Mouse (Mus musculus) hematopoietic stem cell, adult 5-6 weeks (primary cell): ENCODE results near the gene Htra1. TPM values are rescaled to one million over a fixed set of nuclear protein-coding genes. Genes with fewer than 3 reads are reported as not detected.

Experiments
- ATAC-seq, 2 experiments: fragments of 125-278 bp in 1 of 2; replicated peaks in 1 of 2; 2 replicates each; pipeline ENCODE4 v1.8.0; 2016 to 2017; ENCODE audit warnings: inconsistent platforms in 2 of 2, mild to moderate bottlenecking in 2 of 2, moderate number of reproducible peaks in 2 of 2, low read depth in 1 of 2, moderate TSS enrichment in 1 of 2; ENCODE audit not compliant: low FRiP score in 2 of 2, poor library complexity in 2 of 2, severe bottlenecking in 2 of 2, insufficient read depth in 1 of 2, low TSS enrichment in 1 of 2
- total RNA-seq: library from RNA; stranded (forward); fragments of 172-1452, 232-1000 nt; gene quantifications from 2 replicates; pipeline ENCODE4 v1.2.3, GENCODE M21; 2017

Htra1 gene
- total RNA-seq, 1 experiment from 2014 or later, result not detected

DNA sequence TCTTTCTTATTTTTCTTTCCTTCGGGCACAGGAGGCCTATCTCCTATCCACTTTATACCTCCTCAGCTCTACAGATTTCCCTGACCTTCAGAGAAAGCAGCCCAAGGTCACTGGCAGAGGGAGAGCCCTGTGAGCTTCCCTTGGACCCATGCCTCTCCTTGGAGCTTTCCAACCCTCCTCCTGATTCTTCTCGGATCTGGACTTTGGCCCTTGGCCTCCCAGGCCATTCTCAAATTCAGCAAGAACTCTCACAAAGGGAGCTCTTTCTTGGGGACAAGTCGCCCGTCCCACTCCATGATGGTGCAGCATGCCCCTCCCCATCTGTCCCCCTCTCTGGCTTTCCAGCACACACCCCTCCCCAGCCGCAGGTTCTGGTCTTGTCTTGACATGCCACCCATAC, 15.1 kb downstream of the Htra1 start:
- ATAC-seq, result no peak

DNA sequence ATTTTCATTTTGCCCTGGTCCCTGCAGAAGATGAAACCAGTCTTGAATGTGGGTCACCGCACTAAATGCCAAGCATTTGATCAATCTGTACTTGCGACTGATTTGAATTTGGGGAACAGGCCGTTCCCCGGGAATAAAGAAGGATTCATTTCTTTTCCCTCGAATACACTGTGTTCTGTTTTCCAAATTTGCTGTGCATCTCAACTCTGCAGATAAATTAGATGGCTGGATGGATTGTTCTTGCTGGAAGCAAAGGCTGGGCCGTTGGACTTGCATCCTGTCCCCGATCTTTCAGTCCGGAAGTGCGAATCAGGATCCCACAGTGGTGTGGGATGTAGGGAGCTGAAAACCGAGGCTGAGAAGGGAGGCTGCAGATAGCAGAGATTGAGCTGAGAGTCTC, 17.5 kb downstream of the Htra1 start:
- no peak for ATAC-seq

DNA sequence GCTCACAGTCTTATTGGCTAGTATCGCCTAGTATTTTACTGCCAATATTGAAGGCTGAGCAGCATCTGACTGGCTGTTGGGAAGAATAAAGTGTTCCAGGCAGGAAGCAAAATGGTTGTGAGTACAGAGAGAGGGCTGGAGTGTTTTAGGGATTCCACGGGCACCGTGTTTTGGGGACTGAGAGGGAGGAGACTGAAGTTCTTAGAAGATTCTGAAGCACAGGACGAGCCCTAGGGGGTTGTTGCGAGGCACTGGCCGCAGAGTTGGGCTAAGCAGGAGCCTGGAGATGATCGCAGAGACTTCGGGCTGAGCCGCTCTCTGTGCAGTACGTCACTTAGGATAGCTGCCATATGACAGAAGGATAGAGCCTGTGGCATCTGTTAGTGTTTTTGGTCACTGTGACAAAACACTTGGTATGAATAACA, 18.3 kb downstream of the Htra1 start:
- no peak for ATAC-seq

DNA sequence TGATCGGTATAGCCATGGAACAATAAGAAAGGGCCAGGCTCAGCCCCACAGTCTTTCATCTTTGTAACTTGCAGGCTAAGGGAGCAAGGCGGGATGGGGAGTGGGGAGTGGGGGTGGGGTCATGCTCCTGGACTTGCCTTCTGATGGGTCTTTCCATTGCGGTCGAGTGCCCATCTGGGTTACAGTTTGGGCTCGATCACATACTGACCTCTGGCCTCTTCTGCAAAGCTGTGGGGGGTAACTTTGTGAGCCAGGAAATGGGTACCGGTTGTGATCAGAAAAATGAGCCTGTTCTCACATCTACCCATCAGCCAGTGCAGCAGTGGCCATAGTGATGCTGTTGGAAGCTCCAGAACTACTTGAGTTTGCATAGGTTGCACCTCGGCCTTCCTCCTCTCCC, 22.6 kb downstream of the Htra1 start:
- no peak for ATAC-seq

DNA sequence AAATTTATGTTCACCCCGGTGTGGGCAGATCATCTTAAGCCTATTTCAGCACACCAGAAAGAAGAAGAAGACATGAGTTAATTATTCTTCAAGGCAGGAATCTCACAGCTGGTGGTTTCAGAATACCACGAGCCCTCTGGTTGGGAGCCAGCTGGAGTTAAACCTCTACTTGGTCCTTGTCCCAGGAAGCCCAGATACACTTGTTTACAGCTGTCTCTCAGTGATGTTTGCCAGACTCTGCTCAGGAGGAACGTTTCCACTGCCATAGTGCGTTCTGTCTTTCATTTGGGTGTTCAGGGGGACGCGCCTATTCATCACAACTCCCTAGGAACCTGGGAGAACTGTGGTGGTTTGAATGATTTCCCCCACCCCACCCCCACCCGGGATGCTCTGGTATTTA, 24.0 kb downstream of the Htra1 start:
- no peak for ATAC-seq

DNA sequence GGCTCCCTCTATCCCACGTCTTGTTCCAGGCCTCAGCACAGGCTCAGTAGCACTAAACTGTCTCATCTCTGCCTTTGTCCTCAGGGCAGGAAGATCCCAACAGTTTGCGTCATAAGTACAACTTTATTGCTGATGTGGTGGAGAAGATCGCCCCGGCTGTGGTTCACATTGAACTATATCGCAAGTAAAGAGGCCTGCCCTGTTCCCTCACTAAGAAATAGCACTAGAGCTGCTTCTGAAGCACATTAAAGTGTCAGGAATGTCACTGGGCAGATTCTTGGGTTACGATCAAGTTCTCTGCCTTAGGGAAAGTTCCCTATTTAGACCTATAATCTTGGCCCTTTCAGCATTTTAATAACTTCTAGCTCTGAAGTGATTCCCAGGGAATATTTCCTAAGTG, 25.5 kb downstream of the Htra1 start:
- no peak for ATAC-seq

DNA sequence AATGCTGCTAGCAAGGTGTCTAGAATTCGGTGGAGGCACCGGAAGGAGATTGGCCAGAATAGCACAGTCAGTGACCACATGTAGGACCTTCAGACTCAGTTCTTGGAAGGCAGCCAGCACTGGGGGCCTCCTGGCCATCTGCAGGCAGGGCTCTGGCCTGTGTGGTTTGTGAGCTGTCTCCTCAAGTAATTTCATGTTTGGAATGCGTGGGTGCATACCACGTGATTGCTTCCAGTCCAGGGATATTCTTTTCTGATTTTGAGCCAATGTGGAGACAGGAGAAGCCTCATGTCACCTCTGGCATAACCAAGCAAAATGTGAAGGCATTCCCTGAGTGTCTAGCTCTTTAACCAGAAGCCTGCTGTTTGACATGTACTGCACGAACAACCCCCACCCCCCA, 28.8 kb downstream of the Htra1 start:
- 0 out of 4 replicates have a peak, but pooled peaks of 1 of the 2 experiments have one; percentile 13 for ATAC-seq

DNA sequence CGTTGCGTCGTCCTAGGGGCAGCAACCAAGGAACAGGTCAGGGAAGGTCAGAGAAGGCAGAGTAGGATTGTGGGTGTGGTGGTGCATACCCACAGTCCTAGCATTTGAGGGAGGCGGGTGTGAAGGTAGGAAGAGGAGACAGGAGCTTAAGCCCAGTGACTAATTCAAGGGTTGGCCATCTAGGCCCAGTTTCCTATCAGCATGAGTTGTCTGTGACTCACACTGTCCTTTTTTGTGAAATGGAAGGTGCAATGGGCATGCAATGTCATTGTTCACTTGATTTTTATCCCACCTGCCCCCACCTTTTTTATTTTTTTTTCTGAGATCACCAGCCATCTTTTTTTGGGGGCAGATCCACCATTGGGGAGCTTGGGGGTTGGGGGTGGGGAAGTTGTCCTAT, 29.5 kb downstream of the Htra1 start:
- ATAC-seq, result no peak

DNA sequence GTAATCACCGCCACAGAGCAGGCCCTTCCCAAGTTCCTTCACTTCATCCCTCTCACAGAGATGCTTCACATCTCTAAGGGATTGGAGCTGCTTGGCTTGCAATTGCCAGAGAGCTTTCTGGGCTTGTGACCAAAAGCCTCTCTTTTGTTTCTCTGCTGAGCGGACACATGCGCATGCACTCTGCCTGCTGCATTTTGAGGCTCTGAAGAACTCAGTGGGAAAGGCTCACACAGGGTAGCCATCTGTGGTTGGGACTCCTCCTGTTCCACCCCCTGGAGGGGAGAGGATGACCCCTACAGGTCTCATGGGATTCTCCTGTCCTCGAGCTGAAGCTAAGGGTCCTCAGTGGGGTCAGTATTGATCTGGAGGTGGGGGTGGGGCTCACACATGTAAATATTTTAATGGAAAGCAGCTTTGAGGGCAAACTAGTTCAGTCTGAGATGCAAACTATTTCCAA, 30.0 kb downstream of the Htra1 start:
- ATAC-seq, result no peak

DNA sequence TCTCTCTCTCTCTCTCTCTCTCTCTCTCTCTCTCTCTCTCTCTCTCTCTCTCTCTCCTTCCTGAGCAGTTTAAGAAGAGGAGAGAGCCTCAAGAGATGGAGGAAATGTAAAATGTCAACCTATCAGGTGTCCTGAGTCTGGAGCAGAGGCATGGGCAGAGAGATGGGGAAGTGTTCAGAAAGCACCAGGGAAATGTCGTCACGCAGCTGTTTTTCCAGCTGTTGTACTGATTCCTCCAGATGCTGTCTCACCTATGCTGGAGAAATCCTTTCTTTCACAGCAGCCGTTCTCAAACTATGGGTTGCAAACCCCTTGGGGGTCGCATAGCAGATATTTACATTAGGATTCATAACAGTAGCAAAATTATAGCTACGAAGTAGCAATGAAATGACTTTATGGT, 30.5 kb downstream of the Htra1 start:
- no peak for ATAC-seq

DNA sequence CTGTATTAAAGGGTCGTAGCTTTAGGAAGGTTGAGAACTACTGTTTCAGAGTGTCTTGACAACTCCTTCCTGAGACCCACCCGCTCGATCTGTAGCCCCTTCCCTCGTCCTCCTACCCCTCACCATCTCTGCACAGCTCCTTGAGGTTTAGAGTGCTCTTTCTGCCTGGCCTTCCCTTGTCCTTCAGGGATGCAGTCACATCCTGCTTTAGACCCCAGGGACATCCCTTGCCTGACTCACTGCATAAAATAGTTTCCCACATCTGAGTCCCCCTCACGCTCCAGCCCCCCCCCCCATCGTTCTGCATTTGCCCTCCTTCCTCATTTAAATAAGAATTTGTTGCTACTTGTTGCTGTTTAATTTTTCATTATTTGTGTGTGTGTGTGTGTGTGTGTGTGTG, 31.0 kb downstream of the Htra1 start:
- ATAC-seq, result no peak

DNA sequence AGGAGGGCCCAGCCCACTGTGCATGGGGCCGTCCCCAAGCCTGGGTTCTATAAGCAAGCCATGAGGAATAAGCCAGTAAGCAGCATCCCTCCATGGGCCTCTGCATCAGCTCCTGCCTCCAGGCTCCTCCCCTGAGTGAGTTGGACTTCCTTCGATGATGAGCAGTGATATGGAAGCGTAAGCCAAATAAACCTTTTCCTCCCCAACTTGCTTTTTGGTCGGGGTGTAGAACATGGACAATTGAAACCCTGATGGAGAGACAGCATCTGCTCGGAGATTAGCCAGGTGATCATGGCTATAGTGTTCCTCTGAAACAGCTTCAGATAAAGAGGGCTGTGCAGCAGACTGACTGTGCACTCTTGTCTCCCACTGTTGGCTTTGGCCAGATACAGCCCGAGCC, 32.0 kb downstream of the Htra1 start:
- no peak for ATAC-seq

DNA sequence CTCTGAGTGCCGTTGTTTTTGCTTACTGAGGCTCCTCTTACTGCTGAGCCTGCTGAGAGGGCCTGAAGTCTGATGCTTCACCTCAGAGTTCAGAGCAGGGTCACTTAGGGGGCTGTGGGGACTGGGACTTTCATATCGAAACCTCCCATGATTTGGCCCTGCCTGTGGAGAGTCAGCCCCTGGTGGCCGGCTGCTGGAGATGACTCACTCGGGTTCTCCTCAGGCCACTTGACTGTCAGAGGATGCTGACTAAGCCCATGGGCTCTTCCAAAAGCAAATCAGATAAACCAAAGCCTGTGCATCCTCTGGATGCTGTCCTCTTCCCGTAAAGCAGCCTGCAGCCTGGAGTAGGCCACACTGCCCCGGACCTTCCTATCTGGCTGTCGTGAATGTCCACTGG, 32.6 kb downstream of the Htra1 start:
- no peak for ATAC-seq

DNA sequence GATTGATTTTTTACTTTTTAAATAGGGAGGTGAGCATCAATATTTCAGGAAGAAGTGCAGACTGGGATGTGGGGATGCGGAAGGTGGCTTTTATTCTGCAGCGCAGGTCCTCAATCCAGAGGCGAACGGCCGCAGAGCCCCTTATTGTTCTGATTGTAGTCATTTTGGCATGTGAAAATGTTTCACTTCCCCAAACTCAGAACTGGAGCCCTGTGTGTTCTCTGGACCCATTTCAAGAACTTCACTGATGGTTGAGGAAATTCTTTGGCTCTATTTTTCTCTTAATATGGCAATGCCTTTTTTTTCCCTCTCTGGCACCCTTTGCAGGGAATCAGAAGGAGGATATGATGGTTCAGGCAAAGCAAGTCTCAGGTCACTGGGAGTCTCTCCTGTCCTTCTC, 33.2 kb downstream of the Htra1 start:
- no peak for ATAC-seq

DNA sequence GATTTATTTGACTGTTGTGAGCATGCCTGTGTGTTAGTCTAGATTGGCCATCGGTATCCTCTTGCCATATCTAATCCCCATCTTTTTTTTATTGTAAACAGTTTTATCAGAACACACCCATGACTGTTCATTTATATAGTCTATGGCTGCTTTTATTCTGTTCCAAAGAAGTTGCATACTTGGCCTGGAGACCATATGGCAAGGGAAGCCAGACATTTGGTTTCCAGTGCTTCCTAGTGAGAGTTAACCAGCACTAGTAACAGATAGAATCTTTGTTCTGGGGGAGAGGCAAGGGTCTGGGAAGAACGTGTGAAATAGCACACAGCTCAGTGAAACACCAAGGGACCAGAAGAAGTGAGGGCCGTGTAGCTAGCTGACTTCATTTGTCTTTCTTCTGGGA, 33.6 kb downstream of the Htra1 start:
- no peak for ATAC-seq

DNA sequence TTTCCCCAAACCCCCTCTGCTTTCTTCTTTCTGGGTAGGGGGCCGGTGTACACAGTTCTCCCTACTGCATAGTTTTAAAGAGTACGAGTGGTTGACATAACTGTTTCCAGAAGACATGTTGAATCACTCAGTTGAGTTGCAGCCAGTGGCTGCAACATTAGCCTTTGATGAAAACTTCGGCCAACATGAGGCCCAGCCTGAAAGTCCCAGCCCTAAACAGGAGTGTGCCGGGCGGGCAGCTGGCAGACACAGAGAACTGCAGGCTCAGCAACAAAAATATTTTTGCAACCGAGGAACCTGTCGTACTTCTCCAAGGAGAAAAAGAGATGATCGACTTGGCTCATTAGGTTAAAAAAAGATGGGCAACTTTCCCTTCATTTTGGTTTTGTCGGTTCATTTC, 36.9 kb downstream of the Htra1 start:
- ATAC-seq, result no peak

DNA sequence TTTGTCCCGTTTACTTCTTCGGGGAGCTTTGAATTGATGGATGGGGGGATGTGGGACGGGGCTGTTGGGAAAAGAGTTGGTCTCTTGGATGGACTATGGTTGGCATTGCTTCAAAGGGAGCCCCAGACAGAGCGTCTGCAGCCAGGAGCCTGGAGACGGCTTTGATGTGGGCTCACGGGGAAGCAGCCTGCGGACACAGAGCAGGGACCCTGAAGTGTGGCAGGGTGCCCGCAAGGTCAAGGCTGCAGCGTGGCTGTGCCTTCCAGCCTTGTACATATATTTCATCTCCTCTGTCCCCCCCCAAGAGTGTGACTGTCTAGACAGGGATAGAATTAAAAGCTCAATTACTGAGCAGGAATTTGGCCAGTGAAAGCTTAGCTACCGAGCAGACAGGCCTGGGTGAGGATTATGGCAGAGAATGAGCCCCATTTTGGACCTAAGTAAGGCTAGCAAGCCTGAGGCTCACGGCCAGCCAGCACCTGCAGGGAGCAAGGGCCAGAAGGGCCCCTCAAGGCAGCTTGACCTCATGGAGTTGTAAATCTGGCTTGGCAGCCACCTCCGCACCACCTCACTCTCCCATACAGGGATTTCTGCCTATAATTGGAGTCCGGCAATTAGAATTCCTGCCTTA, 40.5 kb downstream of the Htra1 start:
- ATAC-seq, result no peak

DNA sequence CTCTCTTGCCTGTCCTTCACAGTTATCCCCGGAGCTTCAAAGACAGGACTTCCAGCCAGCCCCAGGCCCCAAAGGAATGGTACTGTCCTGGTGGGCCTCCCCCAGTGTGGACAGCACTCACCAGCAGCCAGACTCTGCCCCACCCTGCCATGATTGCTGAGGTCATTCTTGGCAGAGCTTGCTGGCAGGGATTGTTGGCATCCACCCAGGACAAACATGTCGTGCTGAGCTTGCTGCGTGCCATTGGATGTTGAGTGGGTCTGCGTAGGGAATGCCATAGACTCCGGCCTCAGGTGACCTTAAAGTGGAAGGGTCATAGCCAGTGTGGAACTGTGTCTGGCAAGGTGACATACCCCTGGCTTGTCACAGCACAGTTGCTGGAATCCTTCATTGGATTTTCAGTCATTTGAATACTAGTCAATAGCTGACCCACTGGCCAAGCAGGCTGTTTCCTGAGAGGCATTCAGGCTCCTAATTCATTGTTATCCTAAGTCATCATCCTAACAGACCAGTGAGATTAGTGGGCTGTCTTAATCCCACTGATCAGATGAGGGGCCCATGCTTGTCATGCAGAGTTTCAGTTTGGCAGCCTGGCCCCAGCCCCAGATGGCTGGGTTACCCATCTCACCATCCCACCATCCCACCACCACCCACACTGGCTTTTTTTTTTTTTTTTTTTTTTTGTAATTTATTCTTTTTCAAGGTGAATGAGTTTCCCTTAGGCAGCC, 42.0 kb downstream of the Htra1 start:
- ATAC-seq, result no peak

DNA sequence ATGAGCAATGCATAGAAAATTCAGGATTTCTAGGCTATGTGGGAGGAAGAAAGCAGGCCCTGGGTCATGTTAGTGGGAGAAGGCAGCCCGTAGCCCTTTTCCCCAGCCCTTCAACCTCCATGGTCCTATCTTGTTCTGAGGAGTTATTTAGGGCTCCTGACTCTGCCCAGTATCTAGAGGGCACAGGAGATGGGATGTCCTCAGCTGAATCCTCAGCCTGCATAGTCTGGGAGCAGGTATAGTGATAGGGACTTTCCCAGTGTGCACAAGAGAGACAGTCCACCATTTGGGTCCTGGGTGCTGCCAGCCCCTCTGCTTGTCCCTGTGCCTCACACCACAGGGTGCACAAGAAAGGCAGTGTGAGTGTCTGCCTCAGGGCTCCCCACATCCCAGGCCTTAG, 42.6 kb downstream of the Htra1 start:
- no peak for ATAC-seq
